Mouse (Mus musculus): ENCODE measurements at regions not wholly inside any gene's neighbourhood (a gene's known extent, or its start where the extent isn't known, plus 50 kb on each side); places are given as distances from the start of the nearest gene placed in this dataset.

DNA sequence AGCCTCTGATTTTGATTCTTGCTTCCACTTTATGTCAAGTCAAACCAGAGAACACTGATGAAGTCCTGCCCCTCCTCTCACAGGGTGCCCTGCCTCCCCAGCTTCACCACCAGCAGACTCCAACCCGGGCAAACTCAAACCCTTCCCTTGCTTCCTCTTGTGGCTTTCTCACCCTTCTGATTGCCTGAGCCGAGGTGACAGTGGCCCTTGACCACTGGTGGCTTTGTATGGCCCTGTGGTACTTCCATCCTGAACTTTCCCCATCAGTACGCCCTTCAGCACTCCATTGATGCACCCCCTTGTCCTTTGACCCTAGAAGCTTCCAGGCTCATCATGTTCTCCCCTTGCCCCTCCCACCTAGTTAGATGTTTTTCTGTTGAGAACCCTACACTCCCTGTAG, 287.0 kb downstream of the 3100002H09Rik start:
- DNase-seq (ENCODE audit: low spot score) = no peak

DNA sequence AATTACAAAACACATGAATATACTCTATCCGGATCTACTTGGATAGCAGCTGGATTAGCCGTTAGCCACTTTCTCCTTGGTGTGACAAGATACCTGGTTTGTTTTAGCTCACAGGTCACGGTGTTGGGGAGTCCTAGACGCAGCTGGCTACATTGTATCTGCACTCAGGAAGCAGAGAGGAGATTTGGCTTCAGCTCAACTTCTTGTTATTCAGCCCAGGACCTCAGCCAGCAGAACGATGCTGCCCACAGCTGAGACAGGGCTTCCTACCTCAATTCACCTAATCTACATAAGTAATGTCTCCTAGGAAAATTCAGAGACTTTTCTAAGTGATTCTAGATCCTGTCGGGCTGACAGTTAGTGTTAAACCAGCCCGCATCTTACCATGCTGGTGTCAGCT, 289.4 kb downstream of the 3100002H09Rik start:
- no peak for DNase-seq (ENCODE audit: low spot score)

DNA sequence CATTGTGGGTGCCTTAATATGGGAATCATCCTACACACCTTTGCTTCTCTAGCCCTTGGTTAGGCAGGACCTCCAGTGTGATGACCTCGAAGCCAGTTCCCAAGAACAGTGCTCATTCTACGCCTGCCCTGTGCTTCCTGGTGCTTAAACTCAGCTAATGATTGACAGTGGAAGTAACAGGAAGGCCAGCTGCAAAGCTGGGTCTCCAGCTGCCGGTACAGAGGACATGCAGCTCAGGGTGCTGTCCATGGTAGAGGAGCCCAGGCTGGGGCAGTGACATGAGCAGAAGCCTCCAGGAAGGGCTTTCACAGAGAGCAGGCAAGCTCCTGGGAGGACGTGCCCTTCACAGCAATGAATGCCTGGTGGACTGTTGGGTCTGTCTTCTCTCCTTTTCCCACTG, 293.6 kb downstream of the 3100002H09Rik start:
- DNase-seq (ENCODE audit: low spot score) = no peak

DNA sequence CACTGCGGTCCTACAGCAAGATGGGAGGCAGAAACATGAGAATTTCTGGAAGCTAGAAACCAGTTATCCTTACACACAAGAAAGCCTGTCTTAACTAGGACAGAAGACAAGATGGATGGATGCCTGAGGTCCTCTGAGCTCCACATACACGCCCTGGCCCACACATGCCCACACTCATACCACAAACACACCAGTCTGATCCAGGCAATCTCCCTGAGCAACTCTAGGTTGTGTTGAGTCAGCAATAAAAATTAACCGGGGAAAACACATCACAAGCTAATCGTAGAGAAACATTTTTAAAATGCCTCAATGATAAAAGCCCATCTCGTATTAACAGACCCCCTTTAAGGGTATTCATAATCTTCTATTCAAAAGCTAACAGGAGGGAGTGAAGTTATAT, 298.9 kb downstream of the 3100002H09Rik start:
- no peak for DNase-seq (ENCODE audit: low spot score)

DNA sequence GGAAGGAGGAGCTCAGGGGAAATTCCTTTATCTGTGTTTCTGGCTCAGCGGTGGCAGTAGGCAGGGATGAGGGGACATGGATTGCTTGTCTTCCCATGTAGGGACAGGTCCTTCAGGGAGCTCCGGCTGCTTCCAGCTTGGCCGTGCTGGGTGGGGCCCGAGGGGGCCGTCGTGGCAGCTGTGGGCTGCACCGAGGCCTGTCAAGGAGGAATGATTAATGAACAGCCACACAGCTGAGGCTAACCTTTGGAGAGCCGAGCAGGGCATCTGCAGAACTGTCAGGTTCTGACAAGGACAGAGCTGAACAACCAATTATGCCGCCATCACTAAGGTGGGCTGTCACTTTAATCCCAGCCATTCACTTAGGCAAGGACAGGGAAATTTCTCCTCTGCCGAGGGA, 300.0 kb downstream of the 3100002H09Rik start:
- DNase-seq (ENCODE audit: low spot score) = no peak

DNA sequence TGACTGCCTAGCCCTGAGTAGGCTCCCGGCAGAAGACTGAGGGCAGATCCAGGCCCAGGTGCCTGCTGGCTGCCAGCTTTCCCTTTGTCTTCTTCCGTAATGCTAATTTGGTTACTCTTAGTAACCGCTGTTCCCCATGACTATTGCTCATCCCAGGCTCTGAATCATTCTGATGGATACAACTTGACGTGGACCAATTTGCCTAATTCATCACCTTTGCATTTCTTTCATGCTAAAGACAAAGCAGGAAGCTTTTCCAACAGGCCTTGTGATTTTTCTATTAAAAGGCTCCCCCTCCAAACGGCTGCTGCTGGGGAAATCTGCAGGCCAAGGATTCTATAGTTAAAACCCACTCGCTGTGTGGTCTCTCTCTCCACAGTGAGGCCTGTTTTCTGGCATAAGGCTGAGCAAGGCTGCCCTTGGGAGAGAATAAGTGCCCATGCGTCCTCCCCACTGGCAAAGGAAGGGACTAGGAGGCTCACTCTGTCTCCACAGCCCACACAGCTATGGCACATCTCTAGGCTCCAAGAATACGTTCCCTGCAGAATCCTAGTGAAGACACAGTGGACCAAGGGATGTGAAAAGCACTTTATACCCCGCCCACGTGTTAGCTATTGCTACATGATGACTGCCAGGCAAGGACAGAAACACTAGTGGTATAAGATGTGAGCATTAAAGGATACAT, 304.6 kb downstream of the 3100002H09Rik start:
- DNase-seq (ENCODE audit: low spot score) = no peak

DNA sequence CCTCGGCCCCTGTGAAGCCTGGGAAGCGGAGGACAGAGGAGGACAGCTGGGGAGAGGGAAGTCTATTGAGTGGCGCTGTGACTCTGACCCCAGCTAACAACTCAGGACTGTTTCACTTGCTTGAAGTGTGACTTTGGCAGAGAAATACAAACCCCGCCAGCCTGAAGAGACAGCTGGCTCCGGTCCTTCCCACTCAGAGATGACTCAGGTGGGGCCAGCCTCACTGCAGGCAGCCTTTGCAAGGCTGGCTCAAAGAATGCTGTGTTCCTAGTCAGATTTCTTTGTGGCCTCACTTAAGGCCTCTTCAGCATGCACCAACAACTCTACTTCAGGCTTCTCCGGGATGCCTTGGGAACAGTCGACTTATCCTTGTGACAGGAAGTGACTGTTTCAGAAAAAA, 307.7 kb downstream of the 3100002H09Rik start:
- DNase-seq (ENCODE audit: low spot score) = no peak

DNA sequence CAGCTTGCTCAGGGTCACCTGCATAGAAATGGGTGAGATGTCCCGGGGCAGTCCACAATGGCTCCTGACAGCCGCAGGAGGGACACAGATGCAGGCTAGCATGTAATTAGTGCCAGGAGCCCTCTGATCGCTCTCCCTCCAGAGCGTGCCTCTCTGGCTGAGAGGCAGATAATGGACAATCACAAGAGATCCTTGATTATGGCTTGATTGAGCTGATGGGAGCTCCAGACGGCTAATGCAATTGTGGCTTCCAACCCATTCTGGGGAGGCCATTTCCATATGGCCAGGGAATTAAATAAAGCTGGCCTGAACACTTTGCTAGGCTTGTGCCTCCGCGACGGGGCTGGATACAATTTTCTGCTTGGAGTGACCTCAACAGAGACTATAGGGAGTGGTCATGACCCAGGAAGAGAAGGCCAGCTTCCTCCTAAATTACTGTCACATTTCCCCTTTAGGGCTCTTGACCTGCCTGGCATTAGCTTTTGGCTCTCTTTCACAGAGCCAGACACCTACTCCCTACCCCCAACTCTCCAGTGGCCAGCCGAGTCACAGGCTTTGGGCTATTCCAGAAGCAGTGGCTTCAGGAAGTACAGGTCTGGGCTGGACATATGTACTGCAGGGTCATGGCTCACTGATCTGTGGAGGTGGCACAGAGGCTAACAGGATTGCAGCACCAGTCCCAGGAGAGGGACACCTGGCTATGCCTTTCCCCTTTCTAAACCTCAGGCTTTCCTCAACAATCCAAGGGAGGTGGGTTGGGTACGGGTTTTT, 311.8 kb downstream of the 3100002H09Rik start:
- DNase-seq (ENCODE audit: low spot score) = no peak

DNA sequence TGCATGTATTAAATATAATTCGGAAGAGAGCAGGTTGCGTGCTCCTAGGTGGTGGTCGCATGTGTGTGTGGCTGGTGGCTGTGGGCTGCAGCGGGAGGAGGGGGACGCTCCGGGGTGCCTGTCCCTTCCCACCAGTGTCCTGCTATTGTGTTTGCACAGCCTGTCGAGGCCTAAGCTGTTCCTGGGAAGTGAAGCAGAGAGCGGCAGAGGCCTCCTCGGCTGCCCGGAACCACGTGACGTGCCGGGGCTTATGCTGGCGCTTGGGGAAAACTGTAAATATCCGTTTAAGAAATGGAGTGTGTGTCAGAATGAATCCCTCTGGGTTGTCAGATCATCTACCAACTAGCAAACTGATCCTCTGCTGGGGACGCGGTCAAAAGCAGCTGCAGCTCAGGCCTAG, 318.3 kb downstream of the 3100002H09Rik start:
- DNase-seq (ENCODE audit: low spot score) = no peak

DNA sequence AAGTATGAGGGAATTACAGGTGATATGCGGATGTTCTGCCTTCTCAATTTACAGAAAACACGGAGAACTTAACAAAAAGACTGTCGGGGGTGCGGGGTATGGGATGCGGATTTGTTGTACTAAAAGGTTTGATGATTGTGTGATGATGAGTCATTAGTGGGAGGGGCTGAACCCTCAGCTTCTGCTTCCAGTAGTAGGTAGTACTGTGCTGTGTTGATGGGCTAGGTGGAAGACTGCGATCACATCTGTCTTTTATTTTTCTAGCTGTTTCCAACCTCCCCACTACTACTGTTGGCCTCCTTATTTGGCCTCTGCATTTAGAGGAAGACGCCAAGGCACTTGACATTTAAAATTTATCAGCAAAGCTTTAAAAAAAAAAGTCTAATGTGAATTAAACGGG, 318.8 kb downstream of the 3100002H09Rik start:
- no peak for DNase-seq (ENCODE audit: low spot score)

DNA sequence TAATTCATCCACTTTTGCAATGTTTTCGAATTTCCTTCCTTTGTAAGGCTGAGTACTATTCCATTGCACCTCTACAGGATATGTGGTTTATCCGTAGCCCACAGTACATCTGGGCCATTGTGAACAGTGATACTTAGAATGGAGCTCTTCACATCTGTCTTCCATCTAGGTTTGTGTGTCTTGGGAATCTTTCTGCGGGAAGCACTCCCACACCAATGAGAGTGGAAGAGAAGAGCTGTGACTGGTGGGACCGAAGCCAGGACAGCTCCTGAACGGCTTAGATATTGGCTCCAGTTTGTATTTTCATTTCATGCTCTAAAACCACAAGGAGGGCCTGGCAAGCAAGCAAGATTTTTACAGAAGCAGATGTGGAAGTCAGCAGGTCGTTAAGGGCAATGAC, 323.1 kb downstream of the 3100002H09Rik start:
- no peak for DNase-seq (ENCODE audit: low spot score)

DNA sequence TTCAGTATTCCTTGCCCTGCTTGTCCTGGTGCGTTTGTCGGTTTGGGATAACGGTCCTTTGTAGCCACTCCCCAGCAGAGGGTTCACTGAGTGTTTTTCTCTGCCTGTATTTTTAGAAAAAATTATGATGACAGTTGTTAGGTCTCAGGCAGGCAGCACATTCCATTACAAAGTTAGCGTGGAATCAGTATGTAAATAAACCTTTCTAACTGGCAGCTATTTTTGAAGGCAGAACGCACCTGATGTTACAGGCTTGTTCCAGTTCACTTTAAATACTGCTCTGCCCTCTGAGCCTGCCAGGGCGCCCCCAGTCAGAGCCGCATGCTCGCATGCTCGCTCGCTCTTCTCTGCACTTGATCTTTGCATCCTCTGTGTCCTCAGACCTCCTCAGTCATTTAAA, 331.9 kb downstream of the 3100002H09Rik start:
- DNase-seq (ENCODE audit: low spot score) = no peak

DNA sequence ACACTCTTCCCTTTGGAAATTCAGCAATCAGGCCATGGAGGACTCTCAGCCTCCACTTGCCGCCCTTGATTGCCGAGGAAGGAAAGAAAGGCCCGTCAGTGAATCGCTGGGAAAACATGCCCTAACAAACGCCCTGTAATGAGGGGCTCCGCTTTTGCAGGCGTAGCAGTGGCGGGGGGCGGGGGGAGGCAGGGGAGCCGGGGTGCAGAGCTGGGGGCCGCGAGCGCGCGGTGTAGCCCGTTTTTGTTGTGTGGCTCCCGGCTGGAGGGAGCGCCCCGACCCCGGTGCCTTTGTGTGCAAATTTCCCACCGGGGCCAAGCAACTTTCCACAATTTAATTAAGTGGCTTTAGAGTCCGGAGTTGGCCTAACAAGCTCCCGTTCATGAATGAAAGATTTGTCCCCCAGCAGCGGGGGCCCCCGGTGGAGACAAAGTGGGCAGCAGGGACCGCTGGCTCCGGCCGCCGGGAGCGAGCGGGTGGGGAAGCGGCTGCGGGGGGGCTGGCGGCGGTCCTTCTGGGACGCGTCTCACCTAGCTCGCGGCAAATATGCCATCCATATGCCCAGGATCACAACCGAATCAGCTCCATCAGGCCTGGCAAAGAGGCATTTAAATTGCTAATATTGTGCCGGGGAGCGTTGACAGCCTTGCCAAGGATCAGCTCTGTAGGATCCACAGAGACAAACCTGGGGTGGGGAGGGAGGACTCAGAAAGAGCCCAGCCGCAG, 333.0 kb downstream of the 3100002H09Rik start:
- DNase-seq (ENCODE audit: low spot score) = no peak

DNA sequence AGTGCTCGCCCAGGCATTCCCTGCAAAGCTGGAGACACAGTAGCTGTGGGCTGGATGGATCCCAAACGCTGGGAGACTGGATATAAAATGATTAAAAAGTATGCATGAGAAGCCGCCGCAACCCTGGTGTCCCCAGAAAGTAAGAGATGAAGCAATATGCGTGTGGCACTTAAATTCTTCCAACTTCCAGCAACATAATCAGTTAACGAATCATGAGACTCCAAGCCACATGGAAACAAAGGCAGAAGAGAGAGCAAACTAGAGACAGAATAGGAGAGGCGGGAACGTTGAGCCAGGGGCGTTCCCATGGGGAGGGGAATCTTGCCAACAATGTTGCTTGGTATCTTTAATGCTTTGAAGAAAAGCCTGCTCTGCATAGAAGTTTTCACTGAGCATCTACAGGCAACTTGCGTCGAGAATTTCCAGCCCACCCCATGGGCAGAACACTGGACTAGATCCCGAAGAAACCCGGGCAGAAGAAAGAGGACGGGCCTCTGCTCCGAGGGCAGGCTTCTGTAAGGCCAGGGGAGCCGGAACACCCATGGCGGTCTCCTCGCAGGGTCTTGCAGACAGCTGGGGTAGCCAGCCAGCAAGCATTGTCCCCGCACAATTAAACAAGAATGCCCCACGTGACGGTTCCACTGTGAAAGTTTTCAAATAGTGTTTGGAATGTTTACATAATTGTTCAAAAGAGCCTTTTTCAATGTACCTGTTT, 333.7 kb downstream of the 3100002H09Rik start:
- no peak for DNase-seq (ENCODE audit: low spot score)

DNA sequence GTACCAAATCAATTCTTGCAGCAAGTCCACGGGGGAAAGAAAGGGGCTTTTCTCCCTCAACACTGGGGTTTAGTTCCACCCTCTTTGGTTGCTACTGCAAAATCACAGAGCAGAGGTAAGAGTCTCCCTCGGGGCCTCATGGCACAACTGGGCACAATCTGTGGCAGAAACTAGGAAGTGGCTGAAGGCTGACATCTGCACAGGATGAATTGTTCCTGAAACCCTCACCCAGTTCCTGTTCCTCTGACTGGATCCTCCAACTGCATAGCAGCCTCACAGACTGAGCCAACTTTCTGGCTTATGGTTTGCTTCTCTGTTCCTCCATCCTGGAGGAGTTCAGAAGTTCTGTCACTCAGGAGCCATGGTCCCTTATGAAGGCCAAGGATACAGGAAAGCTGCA, 338.6 kb downstream of the 3100002H09Rik start:
- DNase-seq (ENCODE audit: low spot score) = no peak

DNA sequence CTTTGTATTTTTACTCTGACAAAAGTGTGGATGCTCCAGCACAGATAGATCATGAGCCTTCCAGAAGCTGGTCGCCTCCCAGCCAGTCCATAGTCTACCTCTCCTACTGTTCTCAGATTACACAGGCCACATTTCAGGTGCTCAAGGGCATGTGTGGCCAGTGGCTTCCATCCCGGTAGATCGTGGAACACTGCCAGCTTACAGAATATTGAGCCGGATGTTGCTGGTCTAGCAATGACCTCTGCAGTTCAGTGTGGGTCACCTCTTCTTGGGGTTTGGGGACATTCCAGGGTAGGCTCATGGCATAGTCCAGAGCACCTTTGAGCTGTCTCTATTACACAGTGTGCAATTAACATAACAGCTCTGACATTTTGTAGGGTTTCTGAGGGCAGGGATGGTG, 342.2 kb downstream of the 3100002H09Rik start:
- DNase-seq (ENCODE audit: low spot score) = no peak

DNA sequence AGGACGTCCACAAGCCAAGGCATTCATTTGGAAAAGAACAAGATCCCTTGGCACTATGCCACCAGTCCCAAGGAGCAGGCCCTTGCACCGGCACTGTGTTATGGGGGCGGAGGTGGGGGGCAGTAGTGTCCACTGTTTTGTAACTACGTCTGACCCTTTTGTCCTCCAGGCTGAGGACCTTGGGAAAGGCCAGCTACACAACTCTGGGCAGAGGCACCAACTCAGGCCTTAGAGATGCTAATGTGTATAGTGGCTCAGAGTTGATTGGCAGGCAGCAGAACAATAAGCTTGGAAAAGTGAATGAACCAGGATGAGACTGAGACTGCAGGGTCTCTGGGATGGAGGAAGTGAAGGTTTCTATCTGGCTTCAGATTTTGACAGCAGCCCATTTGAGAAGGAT, 344.0 kb downstream of the 3100002H09Rik start:
- no peak for DNase-seq (ENCODE audit: low spot score)

DNA sequence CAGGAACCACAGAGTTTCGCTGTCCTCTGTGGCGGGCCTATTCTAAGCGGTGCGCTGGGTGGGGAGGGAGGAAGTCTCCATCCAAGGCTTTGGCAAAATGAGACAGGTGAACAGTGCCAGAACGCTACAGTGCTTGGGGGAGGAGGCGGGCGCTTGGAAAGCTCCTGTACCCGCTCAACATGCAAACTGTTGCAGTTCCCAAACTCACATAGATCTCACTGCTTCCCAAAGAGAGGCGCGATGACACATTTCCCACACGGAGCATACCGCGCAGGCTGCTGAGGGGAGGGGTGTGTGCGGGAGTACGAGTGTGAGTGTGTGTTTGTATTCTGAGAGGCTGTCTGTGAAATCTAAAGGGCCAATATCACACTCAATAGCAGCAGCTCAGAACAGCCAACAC, 345.1 kb downstream of the 3100002H09Rik start:
- no peak for DNase-seq (ENCODE audit: low spot score)

DNA sequence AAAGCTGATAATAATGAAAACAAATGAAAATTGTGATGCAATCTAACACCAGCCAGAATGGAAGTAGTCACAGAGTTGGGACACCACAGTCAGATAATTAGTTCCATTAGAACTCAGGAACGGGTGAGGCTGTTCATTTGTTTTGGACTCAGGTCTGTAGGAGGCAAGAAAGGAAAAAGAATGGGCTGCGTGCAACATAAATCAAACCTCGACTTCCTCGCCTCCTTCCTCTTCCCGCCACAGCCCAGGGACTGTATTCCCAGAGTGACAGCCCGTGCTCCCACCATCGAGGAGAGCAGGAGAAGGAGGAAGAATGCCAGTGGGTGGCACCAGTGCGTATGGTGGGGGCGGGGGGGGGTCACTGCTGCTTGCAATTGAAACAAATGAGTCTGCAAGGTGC, 339.2 kb upstream of the 4930535I16Rik start:
- DNase-seq (ENCODE audit: low spot score) = no peak

DNA sequence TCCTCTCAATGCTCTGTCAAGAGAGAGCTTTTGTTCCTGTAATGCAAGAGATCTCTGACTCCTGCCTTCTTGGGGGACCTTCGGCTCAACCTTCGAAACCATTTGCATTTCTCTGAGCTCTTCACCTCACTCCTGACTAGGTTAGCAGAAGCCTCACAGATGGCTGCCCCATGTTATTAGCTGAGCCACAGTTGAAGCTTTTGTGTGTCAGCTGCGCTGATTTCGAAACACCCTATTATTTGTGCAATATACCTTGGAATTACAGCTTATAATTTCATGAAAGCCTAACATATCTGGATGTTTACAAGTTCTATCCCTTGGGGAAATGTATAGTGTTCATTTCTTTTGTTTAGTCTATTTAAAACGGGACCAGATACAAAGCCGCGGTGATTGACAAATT, 338.7 kb upstream of the 4930535I16Rik start:
- no peak for DNase-seq (ENCODE audit: low spot score)

DNA sequence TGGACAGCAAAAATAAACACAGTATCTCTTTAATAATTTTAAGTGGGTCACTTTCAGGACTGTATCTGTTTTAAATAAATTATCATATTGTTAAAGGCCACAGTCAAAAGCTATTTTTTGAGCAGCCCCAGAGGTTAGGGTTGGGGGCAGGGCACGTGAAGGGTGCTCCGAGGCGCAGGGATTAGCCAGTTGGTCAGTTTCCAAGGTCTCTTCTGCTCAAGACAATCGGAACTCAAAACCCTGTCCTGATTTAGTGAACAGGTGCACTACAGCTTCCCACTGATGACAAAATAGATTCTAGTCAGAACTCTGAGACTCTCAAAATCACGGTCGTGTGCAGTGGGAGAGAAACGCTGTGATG, 337.3 kb upstream of the 4930535I16Rik start:
- DNase-seq (ENCODE audit: low spot score) = no peak

DNA sequence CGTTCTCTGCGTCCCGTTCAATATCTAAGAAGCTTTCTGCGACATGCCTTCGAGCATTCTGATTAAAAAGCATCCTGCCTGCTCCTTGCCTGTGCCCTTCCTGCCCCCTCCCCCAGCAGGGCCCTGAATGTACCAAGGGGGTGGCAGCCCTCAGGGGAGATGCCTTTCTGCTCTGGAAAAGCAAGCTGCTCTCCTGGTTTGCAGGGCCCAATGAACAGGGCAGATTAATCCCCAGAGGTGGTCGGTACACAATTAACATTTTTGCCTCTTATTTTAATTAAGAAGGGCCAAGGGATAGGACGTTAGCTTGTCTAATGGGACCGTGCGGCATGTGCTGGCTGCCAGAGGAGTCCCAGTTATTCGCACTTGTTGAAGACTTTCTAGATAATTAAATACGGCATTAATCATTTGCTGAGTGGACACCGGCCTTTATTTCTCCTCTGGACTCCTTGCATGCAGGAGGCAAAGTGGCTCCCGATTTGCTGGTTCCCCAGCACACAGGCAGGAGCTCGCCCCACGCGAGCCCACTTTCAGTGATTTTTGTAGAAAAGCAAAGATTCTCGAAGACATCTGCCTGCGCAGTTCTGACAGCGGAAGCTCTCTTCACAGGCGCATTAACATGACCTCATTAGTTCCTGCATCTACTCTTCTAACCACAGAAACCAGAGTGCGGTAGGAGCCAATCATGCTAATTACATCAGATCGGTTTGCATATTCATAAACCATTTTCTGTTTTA, 336.8 kb upstream of the 4930535I16Rik start:
- no peak for DNase-seq (ENCODE audit: low spot score)

Data from c-Kit-positive CD71-positive TER-119-positive erythroid progenitor cells, embryonic 14.5 days (primary cell).